Mouse (Mus musculus): ENCODE measurements around the gene P2rx1. TPM values are rescaled to one million over a fixed set of nuclear protein-coding genes. Genes with fewer than 3 reads are reported as not detected.

P2rx1 gene
- polyA plus RNA-seq, 1 experiment from 2014 or later = 2.2 TPM

DNA sequence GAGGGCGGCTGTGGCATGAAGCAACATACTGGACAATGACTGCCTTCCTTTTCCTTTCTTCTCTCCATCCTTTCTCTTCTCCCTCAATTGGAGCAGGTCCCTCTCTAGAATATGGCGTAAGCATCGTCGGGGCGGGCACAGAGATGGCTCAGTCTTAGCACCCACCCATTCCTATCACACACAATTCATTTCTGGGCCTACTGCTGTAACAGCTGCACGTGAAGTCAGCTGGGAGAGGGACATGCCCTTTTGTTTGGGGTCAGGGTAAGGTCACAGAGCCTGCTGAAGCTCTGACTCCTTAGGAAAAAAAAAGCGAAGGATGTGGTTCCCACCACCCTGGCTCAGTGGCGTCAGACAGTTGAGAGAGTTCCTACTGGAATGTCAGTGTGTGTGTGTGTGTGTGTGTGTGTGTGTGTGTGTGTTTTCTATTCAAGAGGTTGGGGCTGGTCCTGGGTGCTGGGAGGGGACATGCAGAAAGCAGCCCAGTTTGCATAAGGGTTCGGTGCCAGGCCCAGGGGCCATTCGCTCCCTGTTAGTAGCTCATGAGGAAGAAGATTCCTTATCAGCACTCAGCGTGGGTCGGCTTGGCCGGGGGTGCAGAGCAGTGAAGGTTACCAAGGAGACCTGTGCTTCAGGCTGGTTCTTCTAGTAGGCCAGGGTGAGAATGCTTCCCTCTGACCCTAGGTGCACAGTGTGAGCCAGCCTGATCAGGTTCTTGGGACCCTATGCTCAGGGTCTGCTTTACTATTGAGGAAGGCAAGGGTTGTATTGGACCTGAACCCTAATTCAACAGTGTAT is 1.2 kb upstream of the P2rx1 start:
- ATAC-seq (ENCODE audit: low read depth) = no peak
- 50% methylated on average over 13 of the region's 13 CpGs for WGBS
- Histone ChIP-seq H3K27ac (ENCODE audit: low read length) (no peak overlapping the region), H3K36me3 (ENCODE audit: control insufficient read depth, insufficient read depth, low read length) (no peaks in the 10 kb centered on the region), H3K4me3 (ENCODE audit: low read length) (no peak overlapping the region), H3K4me1 (replicated peaks; ENCODE audit: control insufficient read depth, insufficient read depth, low read length) (peaks cover 6% of the 10 kb centered on the region), H3K27me3 (ENCODE audit: control insufficient read depth, insufficient read depth, low read depth, low read length) (no peaks in the 10 kb centered on the region), H3K9me3 (ENCODE audit: control insufficient read depth, low read length) (no peaks in the 10 kb centered on the region), H3K9ac (ENCODE audit: low read length) (no peak overlapping the region), H3K4me2 (ENCODE audit: low read depth, low read length) (no peak overlapping the region)

- no peak overlapping the region for H3K27ac ChIP-seq (ENCODE audit: low read length)
- no peaks in the 10 kb centered on the region for H3K27me3 ChIP-seq (ENCODE audit: control insufficient read depth, insufficient read depth, low read depth, low read length)
- H3K4me2 ChIP-seq (ENCODE audit: low read depth, low read length) = no peak overlapping the region
- peak; percentile 68; the same call in 1 of the 2 replicates for ATAC-seq (ENCODE audit: low read depth)
- no peaks in the 10 kb centered on the region for H3K36me3 ChIP-seq (ENCODE audit: control insufficient read depth, insufficient read depth, low read length)
- WGBS = 17% methylated on average over 6 of the region's 6 CpGs
- no peak overlapping the region for H3K4me3 ChIP-seq (ENCODE audit: low read length)
- peaks cover 5% of the 10 kb centered on the region for H3K4me1 ChIP-seq (replicated peaks; ENCODE audit: control insufficient read depth, insufficient read depth, low read length)
- no peak overlapping the region for H3K9ac ChIP-seq (ENCODE audit: low read length)
- no peaks in the 10 kb centered on the region for H3K9me3 ChIP-seq (ENCODE audit: control insufficient read depth, low read length)
These were observed 2.1 kb downstream of the P2rx1 start for GRCm38 (mm10) chr11:73001029-73001428.

DNA sequence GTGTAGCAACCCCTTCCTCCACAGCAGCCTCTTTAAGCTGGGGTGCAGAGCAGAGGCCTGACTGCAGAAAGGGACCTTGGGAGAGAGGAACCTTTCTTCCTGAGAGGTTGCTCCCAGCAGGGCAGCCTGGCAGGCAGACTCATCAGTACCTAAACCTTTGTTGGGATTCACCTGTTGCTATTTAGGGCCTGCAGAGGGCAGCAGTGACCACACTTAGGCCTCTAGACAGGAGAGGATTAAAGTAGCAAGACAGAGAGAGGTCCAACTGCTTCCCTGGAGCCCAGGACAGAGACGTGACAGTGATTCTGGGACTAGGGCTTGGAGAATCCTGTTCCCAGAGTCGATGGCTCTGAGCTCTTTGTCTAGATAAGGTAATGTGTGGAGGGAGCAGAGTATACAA is 7.5 kb downstream of the P2rx1 start:
- Histone ChIP-seq H3K9ac (ENCODE audit: low read length) (no peak overlapping the region), H3K4me3 (ENCODE audit: low read length) (no peak overlapping the region), H3K9me3 (ENCODE audit: control insufficient read depth, low read length) (no peaks in the 10 kb centered on the region), H3K4me2 (ENCODE audit: low read depth, low read length) (no peak overlapping the region), H3K27ac (ENCODE audit: low read length) (no peak overlapping the region), H3K36me3 (ENCODE audit: control insufficient read depth, insufficient read depth, low read length) (no peaks in the 10 kb centered on the region), H3K4me1 (replicated peaks; ENCODE audit: control insufficient read depth, insufficient read depth, low read length) (peaks cover 6% of the 10 kb centered on the region), H3K27me3 (ENCODE audit: control insufficient read depth, insufficient read depth, low read depth, low read length) (no peaks in the 10 kb centered on the region)
- peak; percentile 51 for ATAC-seq (ENCODE audit: low read depth)
- WGBS = 2% methylated on average over 2 of the region's 2 CpGs

DNA sequence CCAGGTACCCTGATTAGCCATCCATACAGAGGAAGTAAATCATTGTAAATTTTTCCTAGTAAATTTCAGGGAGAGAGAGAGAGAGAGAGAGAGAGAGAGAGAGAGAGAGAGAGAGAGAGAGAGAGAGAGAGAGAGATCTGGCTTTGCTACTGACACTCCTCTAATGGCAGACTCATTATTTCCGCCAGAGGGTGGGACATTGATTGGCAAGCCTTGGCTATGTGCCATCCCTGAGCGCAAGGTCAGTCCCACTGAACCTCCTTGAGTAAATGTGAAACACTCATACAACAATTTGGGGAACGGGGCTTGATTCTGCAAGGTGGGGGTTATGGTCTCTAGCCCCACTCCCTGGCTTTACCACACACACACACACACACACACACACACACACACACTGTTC is 8.2 kb downstream of the P2rx1 start:
- Histone ChIP-seq H3K9ac (ENCODE audit: low read length) (no peak overlapping the region), H3K4me3 (ENCODE audit: low read length) (no peak overlapping the region), H3K9me3 (ENCODE audit: control insufficient read depth, low read length) (no peaks in the 10 kb centered on the region), H3K4me2 (ENCODE audit: low read depth, low read length) (no peak overlapping the region), H3K36me3 (ENCODE audit: control insufficient read depth, insufficient read depth, low read length) (no peaks in the 10 kb centered on the region), H3K27me3 (ENCODE audit: control insufficient read depth, insufficient read depth, low read depth, low read length) (no peaks in the 10 kb centered on the region), H3K4me1 (replicated peaks; ENCODE audit: control insufficient read depth, insufficient read depth, low read length) (peaks cover 6% of the 10 kb centered on the region), H3K27ac (ENCODE audit: low read length) (no peak overlapping the region)
- WGBS = 48% methylated on average over 3 of the region's 3 CpGs
- no peak for ATAC-seq (ENCODE audit: low read depth)

DNA sequence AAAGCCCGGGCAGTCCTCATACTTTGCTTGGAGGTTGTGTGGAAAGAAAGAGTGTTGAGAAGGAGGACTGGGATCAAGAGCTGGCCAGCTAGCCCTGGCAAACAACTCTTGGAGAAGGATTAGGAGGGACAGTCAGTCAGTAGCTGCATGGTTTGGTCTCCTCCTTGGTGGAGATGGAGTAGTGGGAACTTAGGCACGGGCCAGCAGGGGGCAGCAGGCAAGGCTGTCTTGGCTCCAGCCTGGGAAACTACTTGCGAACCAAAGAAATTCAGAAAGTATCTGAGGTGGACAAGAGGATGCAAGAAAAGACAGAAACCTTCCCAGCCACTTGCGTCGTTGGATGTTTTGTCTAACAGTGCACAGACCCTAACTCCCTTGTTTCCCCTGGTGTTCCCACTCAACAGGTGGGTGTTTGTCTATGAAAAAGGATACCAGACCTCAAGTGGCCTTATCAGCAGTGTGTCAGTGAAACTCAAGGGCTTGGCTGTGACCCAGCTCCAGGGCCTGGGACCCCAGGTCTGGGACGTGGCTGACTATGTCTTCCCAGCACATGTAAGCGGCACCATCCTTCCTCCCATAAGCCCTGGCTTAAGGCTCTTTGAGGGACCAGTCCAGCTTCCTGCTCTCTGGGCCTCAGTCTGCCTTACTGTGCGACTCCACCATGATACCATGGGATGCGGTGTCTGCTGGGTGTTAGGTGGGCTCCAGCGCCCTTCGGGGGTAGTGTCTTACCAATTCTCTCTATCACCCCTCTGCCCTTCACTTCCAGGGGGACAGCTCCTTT is 9.0 kb downstream of the P2rx1 start:
- peak; percentile 56 for ATAC-seq (ENCODE audit: low read depth)
- H3K4me1 ChIP-seq (replicated peaks; ENCODE audit: control insufficient read depth, insufficient read depth, low read length) = peaks cover 6% of the 10 kb centered on the region
- H3K4me3 ChIP-seq (ENCODE audit: low read length) = no peak overlapping the region
- H3K27me3 ChIP-seq (ENCODE audit: control insufficient read depth, insufficient read depth, low read depth, low read length) = no peaks in the 10 kb centered on the region
- H3K27ac ChIP-seq (ENCODE audit: low read length) = no peak overlapping the region
- H3K9me3 ChIP-seq (ENCODE audit: control insufficient read depth, low read length) = no peaks in the 10 kb centered on the region
- H3K9ac ChIP-seq (ENCODE audit: low read length) = no peak overlapping the region
- no peak overlapping the region for H3K4me2 ChIP-seq (ENCODE audit: low read depth, low read length)
- 42% methylated on average over 11 of the region's 11 CpGs for WGBS
- H3K36me3 ChIP-seq (ENCODE audit: control insufficient read depth, insufficient read depth, low read length) = no peaks in the 10 kb centered on the region

DNA sequence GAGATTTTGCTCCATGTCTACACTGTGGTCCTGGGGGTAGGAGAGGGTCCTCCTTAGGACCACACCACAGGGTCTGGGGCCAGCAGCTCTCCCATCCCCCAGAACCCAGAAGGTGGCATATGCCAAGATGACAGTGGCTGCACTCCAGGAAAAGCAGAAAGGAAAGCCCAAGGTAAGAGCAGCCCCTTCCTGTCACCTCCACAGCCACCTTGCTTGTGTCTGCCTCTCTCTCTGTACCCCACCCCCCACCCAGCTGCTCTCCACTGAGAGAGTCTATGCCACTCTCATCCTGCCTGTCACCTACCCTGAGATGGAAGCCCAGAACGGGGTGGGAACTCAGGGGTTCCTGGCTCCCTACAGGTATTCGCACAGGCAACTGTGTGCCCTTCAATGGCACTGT is 9.9 kb downstream of the P2rx1 start:
- no peaks in the 10 kb centered on the region for H3K9me3 ChIP-seq (ENCODE audit: control insufficient read depth, low read length)
- peaks cover 6% of the 10 kb centered on the region for H3K4me1 ChIP-seq (replicated peaks; ENCODE audit: control insufficient read depth, insufficient read depth, low read length)
- ATAC-seq (ENCODE audit: low read depth) = no peak
- H3K36me3 ChIP-seq (ENCODE audit: control insufficient read depth, insufficient read depth, low read length) = no peaks in the 10 kb centered on the region
- H3K9ac ChIP-seq (ENCODE audit: low read length) = no peak overlapping the region
- WGBS = 62% methylated on average over 2 of the region's 2 CpGs
- no peak overlapping the region for H3K4me2 ChIP-seq (ENCODE audit: low read depth, low read length)
- no peaks in the 10 kb centered on the region for H3K27me3 ChIP-seq (ENCODE audit: control insufficient read depth, insufficient read depth, low read depth, low read length)
- no peak overlapping the region for H3K4me3 ChIP-seq (ENCODE audit: low read length)
- H3K27ac ChIP-seq (ENCODE audit: low read length) = no peak overlapping the region

DNA sequence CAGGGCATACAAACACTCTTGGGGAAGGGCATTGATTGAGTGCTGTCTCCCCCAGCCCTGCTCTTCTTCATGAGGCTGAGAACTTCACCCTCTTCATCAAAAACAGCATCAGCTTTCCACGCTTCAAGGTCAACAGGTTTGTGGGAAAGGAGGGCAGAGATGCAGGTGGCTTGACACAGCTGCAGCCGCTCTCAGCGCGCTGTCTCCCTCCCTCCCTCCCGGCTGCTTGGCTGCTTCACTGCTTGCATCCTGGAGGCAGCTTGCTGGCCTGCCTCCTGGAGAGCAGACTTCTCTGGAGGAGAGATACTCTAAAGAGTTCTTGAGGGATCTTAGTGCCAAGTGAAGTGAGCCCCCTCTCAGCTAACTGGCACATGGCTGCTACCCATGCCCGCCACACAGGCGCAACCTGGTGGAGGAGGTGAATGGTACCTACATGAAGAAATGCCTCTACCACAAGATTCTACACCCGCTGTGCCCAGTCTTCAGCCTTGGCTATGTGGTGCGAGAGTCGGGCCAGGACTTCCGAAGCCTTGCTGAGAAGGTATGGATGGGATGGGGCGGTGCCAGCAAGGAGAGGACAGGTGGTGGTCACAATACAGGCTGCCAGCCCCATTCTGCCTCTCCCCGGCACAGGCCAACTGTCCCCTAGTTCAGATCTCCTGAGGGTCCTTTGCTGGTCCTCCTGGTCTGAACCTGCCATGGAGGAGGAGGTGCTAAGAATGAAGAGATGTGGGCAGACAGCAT is 10.8 kb downstream of the P2rx1 start:
- no peaks in the 10 kb centered on the region for H3K36me3 ChIP-seq (ENCODE audit: control insufficient read depth, insufficient read depth, low read length)
- H3K4me2 ChIP-seq (ENCODE audit: low read depth, low read length) = no peak overlapping the region
- no peak overlapping the region for H3K4me3 ChIP-seq (ENCODE audit: low read length)
- no peak overlapping the region for H3K27ac ChIP-seq (ENCODE audit: low read length)
- no peaks in the 10 kb centered on the region for H3K27me3 ChIP-seq (ENCODE audit: control insufficient read depth, insufficient read depth, low read depth, low read length)
- no peak for ATAC-seq (ENCODE audit: low read depth)
- 47% methylated on average over 13 of the region's 13 CpGs for WGBS
- no peaks in the 10 kb centered on the region for H3K9me3 ChIP-seq (ENCODE audit: control insufficient read depth, low read length)
- H3K4me1 ChIP-seq (replicated peaks; ENCODE audit: control insufficient read depth, insufficient read depth, low read length) = peaks cover 6% of the 10 kb centered on the region
- no peak overlapping the region for H3K9ac ChIP-seq (ENCODE audit: low read length)

- 70% methylated on average over 5 of the region's 5 CpGs for WGBS
- no peak overlapping the region for H3K4me3 ChIP-seq (ENCODE audit: low read length)
- H3K27me3 ChIP-seq (ENCODE audit: control insufficient read depth, insufficient read depth, low read depth, low read length) = no peaks in the 10 kb centered on the region
- no peaks in the 10 kb centered on the region for H3K9me3 ChIP-seq (ENCODE audit: control insufficient read depth, low read length)
- H3K4me2 ChIP-seq (ENCODE audit: low read depth, low read length) = no peak overlapping the region
- no peak overlapping the region for H3K9ac ChIP-seq (ENCODE audit: low read length)
- no peak for ATAC-seq (ENCODE audit: low read depth)
- H3K36me3 ChIP-seq (ENCODE audit: control insufficient read depth, insufficient read depth, low read length) = no peaks in the 10 kb centered on the region
- H3K27ac ChIP-seq (ENCODE audit: low read length) = no peak overlapping the region
- peaks cover 18% of the 10 kb centered on the region for H3K4me1 ChIP-seq (replicated peaks; ENCODE audit: control insufficient read depth, insufficient read depth, low read length)
These were observed 15.1 kb downstream of the P2rx1 start for GRCm38 (mm10) chr11:73013981-73014380.

GRCm38 (mm10) chr11:73014831-73015344 is 16.0 kb downstream of the P2rx1 start:
- H3K4me2 ChIP-seq (ENCODE audit: low read depth, low read length) = no peak overlapping the region
- no peak overlapping the region for H3K27ac ChIP-seq (ENCODE audit: low read length)
- no peak for ATAC-seq (ENCODE audit: low read depth)
- 78% methylated on average over 4 of the region's 4 CpGs for WGBS
- H3K9me3 ChIP-seq (ENCODE audit: control insufficient read depth, low read length) = no peaks in the 10 kb centered on the region
- no peaks in the 10 kb centered on the region for H3K36me3 ChIP-seq (ENCODE audit: control insufficient read depth, insufficient read depth, low read length)
- H3K4me3 ChIP-seq (ENCODE audit: low read length) = no peak overlapping the region
- H3K4me1 ChIP-seq (replicated peaks; ENCODE audit: control insufficient read depth, insufficient read depth, low read length) = peaks cover 24% of the 10 kb centered on the region
- H3K27me3 ChIP-seq (ENCODE audit: control insufficient read depth, insufficient read depth, low read depth, low read length) = peaks cover 7% of the 10 kb centered on the region
- H3K9ac ChIP-seq (ENCODE audit: low read length) = no peak overlapping the region

All from lung, embryonic 16.5 days (tissue).